Mouse (Mus musculus): ENCODE data around the gene Chid1. TPM values are rescaled to one million over a fixed set of nuclear protein-coding genes. Genes with fewer than 3 reads are reported as not detected.
A peak's percentile ranks its signal among the peaks of the same experiment; 100 is the strongest.

The Chid1 gene
- polyA plus RNA-seq, 1 experiment from 2014 or later: 30.2 TPM

DNA sequence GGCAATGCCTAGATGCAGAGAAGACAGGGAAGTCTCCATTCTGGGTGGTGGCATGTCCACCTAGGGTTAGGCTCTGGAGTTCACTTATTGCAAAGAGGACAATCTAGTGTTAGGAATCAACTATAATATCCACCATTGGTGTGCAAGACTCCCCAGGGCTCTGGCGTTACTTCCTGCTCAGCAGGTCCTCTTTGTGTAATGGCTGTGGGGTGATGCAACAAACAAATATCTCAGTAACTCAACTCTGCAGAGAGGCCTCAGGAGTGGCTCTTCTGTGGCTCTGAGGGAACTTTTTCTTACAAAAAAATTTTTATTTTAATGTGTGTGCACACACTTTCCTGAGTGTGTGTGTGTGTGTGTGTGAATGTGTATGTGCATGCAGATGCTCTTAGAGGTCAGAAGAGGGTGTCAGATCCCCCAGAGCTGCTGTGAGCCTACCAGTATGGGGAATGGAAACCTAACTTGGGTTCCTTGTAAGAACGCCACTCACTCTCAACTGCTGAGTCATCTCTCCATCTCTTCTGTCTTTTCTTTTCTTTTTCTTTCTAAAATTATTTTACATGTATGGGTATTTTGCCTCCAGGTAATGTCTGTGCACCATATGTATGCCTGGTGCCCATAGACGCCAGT is 9.9 kb upstream of the Chid1 start:
- Histone ChIP-seq H3K9me3 (no peaks in the 10 kb centered on the region), H3K36me3 (no peaks in the 10 kb centered on the region), H3K4me3 (no peak overlapping the region), H3K27ac (no peak overlapping the region), H3K27me3 (ENCODE audit: insufficient read depth, poor library complexity, severe bottlenecking) (no peaks in the 10 kb centered on the region), H3K4me1 (replicated peaks) (no peaks in the 10 kb centered on the region)
- WGBS: 91% methylated on average over 3 of the region's 3 CpGs
- DNase-seq (ENCODE audit: low spot score): no peak

DNA sequence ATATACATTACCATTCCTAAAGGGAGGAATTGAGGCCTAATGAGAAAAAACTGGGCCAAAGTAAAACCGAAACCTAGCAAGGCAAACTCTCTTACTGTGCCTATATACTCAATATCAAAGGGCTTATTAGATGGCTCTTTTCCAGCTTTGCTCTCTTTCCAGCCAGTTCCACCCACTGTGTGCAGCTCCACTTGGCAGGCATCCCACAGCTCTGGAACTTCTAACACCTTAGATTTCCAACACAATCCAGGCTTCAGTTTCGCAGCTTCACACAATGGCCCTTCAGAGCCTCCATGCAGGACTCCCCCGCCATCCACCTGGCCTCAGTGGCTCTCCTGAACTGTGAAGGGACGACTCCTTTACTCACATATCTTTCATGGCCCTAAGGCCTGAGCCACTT is 5.0 kb upstream of the Chid1 start:
- no peaks in the 10 kb centered on the region for H3K36me3 ChIP-seq
- no peaks in the 10 kb centered on the region for H3K9me3 ChIP-seq
- no peaks in the 10 kb centered on the region for H3K27me3 ChIP-seq (ENCODE audit: insufficient read depth, poor library complexity, severe bottlenecking)
- 85% methylated on average over 4 of the region's 4 CpGs for WGBS
- DNase-seq (ENCODE audit: low spot score): no peak
- H3K4me3 ChIP-seq: no peak overlapping the region
- peaks cover 14% of the 10 kb centered on the region for H3K4me1 ChIP-seq (replicated peaks)
- H3K27ac ChIP-seq: no peak overlapping the region

DNA sequence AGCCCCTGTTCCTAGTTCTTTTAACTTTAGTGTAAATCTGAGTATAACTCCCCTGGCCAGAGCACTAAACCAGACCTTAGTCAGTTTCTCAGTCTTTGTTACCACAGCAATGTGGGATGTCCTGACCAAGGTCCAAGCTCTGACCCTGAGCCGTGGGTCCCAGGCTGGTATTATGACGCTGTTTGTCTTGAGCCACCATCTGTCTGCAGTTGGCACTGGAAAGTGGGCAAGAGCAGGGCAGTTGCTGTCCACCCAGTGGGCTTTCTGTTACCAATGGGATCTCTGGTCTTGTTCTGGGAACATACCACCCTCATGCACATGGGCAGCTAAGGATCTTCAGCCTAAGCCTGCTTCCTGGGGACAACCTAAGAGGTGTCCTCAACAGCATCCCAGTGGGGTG is 2.9 kb upstream of the Chid1 start:
- no peaks in the 10 kb centered on the region for H3K36me3 ChIP-seq
- WGBS: 89% methylated on average over 2 of the region's 2 CpGs
- no peak for DNase-seq (ENCODE audit: low spot score)

DNA sequence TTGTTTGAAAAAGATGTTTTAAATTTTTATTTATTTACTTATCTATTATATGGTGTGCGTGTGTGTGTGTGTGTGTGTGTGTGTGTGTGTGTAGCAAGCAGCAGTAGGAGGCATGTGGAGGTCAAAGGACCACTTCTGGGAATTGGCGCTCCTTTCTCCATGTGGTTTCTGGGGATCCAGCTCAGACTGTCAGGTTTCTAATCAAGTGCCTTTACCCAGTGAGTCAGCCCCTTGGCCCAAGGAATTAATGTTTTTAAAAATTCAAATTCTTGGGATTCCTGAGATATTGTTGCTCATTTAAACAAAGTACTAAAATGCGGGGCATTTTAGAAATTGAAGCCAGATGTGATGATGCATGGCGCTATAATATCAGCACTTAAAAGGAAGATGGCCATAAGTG is 2.0 kb upstream of the Chid1 start:
- DNase-seq (ENCODE audit: low spot score): no peak
- 73% methylated on average over 4 of the region's 4 CpGs for WGBS
- H3K27ac ChIP-seq: no peak overlapping the region
- no peaks in the 10 kb centered on the region for H3K36me3 ChIP-seq
- H3K27me3 ChIP-seq (ENCODE audit: insufficient read depth, poor library complexity, severe bottlenecking): no peaks in the 10 kb centered on the region
- H3K4me3 ChIP-seq: no peak overlapping the region
- peaks cover 26% of the 10 kb centered on the region for H3K4me1 ChIP-seq (replicated peaks)
- H3K9me3 ChIP-seq: no peaks in the 10 kb centered on the region

More for the DNA sequence above, 2.9 kb upstream of the Chid1 start:
- no peaks in the 10 kb centered on the region for H3K27me3 ChIP-seq (ENCODE audit: insufficient read depth, poor library complexity, severe bottlenecking)
- peaks cover 26% of the 10 kb centered on the region for H3K4me1 ChIP-seq (replicated peaks)
- no peak overlapping the region for H3K27ac ChIP-seq
- H3K4me3 ChIP-seq: no peak overlapping the region
- H3K9me3 ChIP-seq: no peaks in the 10 kb centered on the region

DNA sequence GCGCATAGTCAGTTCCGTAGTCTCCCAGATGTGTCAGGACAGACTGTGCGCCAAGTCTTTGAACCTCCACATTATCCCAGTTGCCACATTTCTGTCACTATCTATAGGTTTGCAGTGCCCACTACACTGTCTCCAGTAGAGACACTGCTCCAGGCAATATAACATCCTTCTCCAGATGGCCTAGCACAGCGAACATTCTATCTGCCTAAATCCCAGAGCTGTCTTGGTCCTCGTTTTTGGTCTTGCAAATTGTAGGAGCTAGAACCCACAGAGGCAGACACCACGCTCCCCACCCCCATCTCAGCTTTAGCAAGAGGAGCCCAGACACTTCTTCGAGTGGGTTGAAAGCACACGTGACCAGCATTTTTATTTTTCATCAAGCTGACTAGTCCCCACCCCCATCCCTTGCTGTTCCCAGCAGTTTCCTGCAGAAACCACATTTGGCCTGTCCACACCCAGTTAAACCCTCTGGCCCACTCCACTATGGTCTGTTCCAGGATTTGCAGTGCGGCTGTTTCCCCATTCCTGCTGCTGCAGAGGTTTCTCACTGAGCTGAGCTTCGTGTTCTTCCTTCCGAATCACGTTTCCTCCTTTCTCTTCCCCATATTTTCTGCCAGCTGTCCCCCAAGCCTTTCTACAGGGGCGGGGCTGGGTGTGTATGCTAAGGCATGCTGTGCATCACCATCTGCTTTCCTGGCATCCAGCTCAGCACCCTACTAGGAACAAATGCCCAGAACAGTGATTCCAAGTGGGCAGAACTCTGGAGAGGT is 840 bp upstream of the Chid1 start:
- no peak for DNase-seq (ENCODE audit: low spot score)
- 72% methylated on average over 13 of the region's 13 CpGs for WGBS
- Histone ChIP-seq H3K4me3 (peak overlapping the region; percentile 89), H3K27me3 (ENCODE audit: insufficient read depth, poor library complexity, severe bottlenecking) (no peaks in the 10 kb centered on the region), H3K36me3 (no peaks in the 10 kb centered on the region), H3K9me3 (no peaks in the 10 kb centered on the region), H3K4me1 (replicated peaks) (peaks cover 26% of the 10 kb centered on the region), H3K27ac (peak overlapping the region; percentile 91)

DNA sequence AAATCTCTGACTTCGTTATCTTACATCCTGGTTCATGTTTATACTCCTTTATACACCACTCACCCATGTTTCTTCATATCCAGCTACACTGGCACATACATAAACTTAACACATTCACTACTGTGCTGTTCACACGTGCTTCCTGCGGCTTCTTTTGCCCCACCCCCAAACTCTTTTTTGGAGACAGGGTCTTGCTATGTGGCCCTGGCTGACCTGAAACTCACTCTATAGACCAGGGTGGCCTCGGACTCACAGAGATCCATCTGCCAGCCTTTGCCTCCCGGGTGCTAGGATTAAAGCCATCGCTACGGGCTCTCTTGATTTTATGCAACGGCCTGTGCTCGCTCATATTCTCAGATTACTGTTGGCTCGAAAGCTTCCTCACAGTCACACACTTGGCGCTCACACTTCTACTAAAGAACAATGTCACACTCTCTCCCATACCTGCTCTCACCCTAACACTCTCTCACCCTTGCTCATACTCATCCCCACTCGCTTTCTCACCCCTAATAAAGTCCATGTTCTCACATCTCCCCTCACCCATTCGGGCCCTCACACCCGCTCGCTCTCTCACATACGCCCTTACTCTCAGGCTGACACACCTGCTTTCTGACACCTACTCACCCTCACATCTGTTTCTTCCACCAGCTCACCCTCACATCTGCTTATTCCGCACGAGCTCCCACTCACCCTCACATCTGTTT is 653 bp downstream of the Chid1 start:
- no peaks in the 10 kb centered on the region for H3K27me3 ChIP-seq (ENCODE audit: insufficient read depth, poor library complexity, severe bottlenecking)
- 23% methylated on average over 18 of the region's 18 CpGs for WGBS
- H3K4me1 ChIP-seq (replicated peaks): peaks cover 26% of the 10 kb centered on the region
- peak overlapping the region; percentile 91 for H3K27ac ChIP-seq
- no peaks in the 10 kb centered on the region for H3K9me3 ChIP-seq
- peak overlapping the region; percentile 89 for H3K4me3 ChIP-seq
- no peak for DNase-seq (ENCODE audit: low spot score)
- H3K36me3 ChIP-seq: no peaks in the 10 kb centered on the region

DNA sequence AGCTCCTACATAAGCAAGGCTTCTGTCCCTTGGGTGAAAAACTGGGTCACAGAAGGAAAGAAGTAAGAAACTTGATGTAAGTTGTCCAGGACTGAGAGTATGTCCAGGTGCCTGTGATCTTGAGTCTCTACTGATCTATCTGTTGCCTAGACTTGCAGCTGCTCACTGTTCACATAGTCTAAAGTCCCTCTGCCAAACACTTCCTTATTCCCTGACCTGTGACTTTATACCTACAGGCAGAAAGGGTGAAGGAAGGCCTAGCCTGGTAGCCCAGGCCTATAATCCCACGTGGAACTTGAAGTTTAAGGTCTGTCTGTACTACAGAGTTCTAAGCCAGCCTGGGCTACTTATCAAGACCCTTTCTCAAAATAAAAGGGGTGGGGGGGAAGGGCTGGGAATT is 4.1 kb downstream of the Chid1 start:
- Histone ChIP-seq H3K4me3 (no peak overlapping the region), H3K27ac (no peak overlapping the region), H3K36me3 (peaks cover 6% of the 10 kb centered on the region; the same call in 1 of the 2 replicates), H3K9me3 (no peaks in the 10 kb centered on the region), H3K27me3 (ENCODE audit: insufficient read depth, poor library complexity, severe bottlenecking) (no peaks in the 10 kb centered on the region), H3K4me1 (replicated peaks) (peaks cover 21% of the 10 kb centered on the region)
- no peak for DNase-seq (ENCODE audit: low spot score)
- WGBS: 79% methylated on average over 1 of the region's 1 CpGs

DNA sequence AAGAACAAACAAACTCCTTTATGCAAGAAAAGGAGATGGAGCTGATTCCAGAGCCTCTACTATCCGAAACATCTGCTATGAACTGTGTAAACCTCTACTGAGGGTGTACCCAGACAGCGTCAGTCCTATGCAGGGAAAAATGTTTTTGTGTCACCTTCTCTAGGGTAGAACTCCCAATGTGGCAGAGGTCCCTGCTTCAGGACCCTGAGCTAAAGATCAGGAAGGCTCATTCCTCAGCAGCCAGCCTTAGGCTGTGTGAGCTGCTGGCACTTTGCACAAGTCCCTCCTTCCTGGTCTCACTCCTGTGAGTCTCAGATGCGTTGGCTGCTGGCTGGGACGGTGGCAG is 14.1 kb downstream of the Chid1 start:
- 87% methylated on average over 4 of the region's 4 CpGs for WGBS

DNA sequence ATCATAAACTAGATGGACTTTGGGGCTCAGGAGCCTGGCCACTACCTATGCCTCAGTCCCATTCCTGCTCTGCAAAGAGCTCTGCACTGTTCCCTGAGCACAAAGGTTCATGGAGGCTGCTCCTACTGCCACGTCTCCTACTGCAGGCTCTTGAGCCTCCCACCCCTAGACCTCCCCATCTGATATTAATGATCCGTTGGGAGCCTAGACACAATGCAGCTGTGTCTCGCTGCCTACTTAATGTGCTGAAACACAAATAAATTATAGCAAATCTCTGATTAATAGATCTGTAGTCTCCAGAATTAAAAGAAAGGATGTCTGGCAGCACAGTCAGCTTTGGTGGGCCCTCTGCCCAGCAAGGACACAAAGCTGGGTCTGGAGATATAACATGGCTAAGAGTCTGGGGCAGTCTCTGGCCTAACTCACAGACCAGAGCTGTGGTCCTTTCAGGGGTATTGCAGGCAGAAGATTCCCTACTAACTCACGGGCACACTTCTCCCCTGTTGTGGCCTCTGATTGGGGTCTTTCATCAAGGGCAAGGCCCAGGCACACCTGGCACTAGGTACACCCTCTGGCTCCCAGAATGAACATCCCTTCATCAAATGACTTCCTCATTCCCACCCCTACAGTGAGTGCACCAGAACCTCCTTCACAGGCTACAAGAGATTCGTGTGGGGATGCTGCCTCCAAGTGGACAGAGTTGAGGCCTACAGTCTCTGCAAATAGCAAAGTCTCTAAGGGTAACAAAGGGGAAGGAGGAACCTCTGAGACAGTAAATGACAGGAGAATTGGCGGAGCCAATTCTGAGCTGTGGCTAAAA is 14.7 kb downstream of the Chid1 start:
- DNase-seq (ENCODE audit: low spot score): peak; percentile 71
- Histone ChIP-seq H3K4me1 (replicated peaks) (0 out of 2 replicates have a peak, but pooled peaks cover 1% of the 10 kb centered on the region), H3K27me3 (ENCODE audit: insufficient read depth, poor library complexity, severe bottlenecking) (no peaks in the 10 kb centered on the region), H3K36me3 (peaks cover 37% of the 10 kb centered on the region), H3K27ac (no peak overlapping the region), H3K9me3 (no peaks in the 10 kb centered on the region), H3K4me3 (no peak overlapping the region)
- 58% methylated on average over 6 of the region's 6 CpGs for WGBS

More for the DNA sequence above, 14.1 kb downstream of the Chid1 start:
- Histone ChIP-seq H3K4me3 (no peak overlapping the region), H3K36me3 (peaks cover 43% of the 10 kb centered on the region), H3K9me3 (no peaks in the 10 kb centered on the region), H3K27ac (no peak overlapping the region), H3K27me3 (ENCODE audit: insufficient read depth, poor library complexity, severe bottlenecking) (no peaks in the 10 kb centered on the region), H3K4me1 (replicated peaks) (no peaks in the 10 kb centered on the region)
- DNase-seq (ENCODE audit: low spot score): no peak

DNA sequence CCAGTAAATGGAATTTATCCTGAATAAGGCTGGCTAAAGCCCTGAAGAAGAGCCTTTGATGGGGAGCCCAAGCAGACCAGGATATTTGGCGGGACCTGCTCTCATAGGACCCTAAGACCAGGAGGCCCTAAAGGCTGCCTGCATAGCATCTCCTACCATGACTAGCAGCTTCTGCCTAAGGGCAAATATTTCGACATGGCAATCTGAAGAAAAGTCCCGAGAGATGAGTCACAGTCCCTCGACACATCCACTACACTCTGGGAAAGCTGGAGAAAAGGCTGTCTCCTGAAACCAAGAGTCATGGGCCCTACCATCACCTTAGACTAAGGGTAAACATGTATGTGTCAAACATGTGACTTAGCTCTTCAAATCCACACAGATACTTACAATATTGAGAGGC is 15.4 kb downstream of the Chid1 start:
- Histone ChIP-seq H3K4me1 (replicated peaks) (0 out of 2 replicates have a peak, but pooled peaks cover 3% of the 10 kb centered on the region), H3K27me3 (ENCODE audit: insufficient read depth, poor library complexity, severe bottlenecking) (no peaks in the 10 kb centered on the region), H3K36me3 (peaks cover 30% of the 10 kb centered on the region), H3K27ac (no peak overlapping the region), H3K4me3 (no peak overlapping the region), H3K9me3 (no peaks in the 10 kb centered on the region)
- 91% methylated on average over 4 of the region's 4 CpGs for WGBS
- DNase-seq (ENCODE audit: low spot score): no peak

DNA sequence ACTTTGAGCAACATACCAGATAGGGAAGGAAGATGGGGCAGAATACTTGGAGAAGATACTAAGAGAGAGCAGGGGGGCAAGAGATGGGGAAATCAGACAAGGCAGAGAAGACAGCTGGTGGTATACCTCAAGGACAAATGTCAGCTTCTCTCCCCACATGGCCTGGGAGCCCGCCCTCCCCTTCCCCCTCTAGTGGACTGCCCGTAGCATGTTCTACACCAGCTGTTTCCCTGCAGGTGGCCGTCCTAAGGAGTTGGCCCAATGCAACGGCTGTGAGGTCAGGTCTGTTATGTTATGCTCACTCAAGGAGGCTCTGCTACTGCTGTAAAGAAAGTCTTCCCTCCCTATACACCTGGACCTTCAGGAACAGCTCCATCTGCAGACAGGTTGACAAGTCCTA is 16.6 kb downstream of the Chid1 start:
- Histone ChIP-seq H3K9me3 (no peaks in the 10 kb centered on the region), H3K36me3 (peaks cover 19% of the 10 kb centered on the region), H3K27me3 (ENCODE audit: insufficient read depth, poor library complexity, severe bottlenecking) (no peaks in the 10 kb centered on the region), H3K4me1 (replicated peaks) (0 out of 2 replicates have a peak, but pooled peaks cover 3% of the 10 kb centered on the region), H3K27ac (no peak overlapping the region), H3K4me3 (no peak overlapping the region)
- DNase-seq (ENCODE audit: low spot score): no peak
- 38% methylated on average over 4 of the region's 4 CpGs for WGBS

DNA sequence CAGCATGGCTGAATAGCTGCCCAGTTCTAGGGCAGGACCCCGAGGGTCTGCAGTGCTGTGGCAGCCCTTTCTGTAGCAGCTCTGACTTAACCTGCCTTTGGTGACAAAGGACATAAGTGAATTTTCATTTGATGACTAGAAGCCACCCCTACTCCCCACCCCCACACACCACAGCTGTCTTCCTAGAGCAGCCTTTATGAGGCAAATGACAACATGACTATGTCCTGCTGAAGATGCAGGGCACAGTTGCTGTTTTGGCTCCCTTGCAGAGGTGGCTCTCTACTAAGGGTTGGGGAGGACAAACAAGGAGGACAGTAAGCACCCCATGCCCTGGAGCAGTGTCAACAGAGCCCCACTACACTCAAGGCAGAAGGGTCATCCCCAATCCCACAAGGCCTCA is 19.9 kb downstream of the Chid1 start:
- H3K36me3 ChIP-seq: peaks cover 22% of the 10 kb centered on the region
- WGBS: 91% methylated on average over 1 of the region's 1 CpGs
- H3K4me3 ChIP-seq: no peak overlapping the region
- H3K27ac ChIP-seq: peak overlapping the region; percentile 25; the same call in 1 of the 2 replicates
- no peaks in the 10 kb centered on the region for H3K27me3 ChIP-seq (ENCODE audit: insufficient read depth, poor library complexity, severe bottlenecking)
- DNase-seq (ENCODE audit: low spot score): no peak
- 0 out of 2 replicates have a peak, but pooled peaks cover 3% of the 10 kb centered on the region for H3K4me1 ChIP-seq (replicated peaks)
- no peaks in the 10 kb centered on the region for H3K9me3 ChIP-seq

Measured in hindbrain, embryonic 10.5 days (tissue).